Mouse (Mus musculus) splenic B cell, adult 2 months (primary cell): ENCODE measurements around the gene Vrk1.
A peak's percentile ranks its signal among the peaks of the same experiment; 100 is the strongest.

ENCODE experiments used
- DNase-seq: peaks from one replicate; pipeline ENCODE4 v3.0.0-alpha.2; 2011; ENCODE audit warnings: low read depth, low spot score
- H3K27me3 ChIP-seq: 2 replicates; pipeline ENCODE4 v1.6.1; 2012; ENCODE audit warnings: mild to moderate bottlenecking, low read length, moderate library complexity, mixed read lengths; ENCODE audit not compliant: control insufficient read depth, poor library complexity, insufficient read depth, severe bottlenecking
- H3K36me3 ChIP-seq: 2 replicates; pipeline ENCODE4 v1.6.1; 2012; ENCODE audit warnings: mild to moderate bottlenecking, low read length, moderate library complexity, mixed read lengths; ENCODE audit not compliant: control insufficient read depth, poor library complexity, insufficient read depth, severe bottlenecking

The Vrk1 gene

GRCm38 (mm10) chr12:106020063-106020462 lies 10.0 kb downstream of the Vrk1 start:
- no peaks in the 10 kb centered on the region for H3K27me3 ChIP-seq
- H3K36me3 ChIP-seq = no peaks in the 10 kb centered on the region
- DNase-seq = no peak

- DNase-seq = no peak
- H3K36me3 ChIP-seq = no peaks in the 10 kb centered on the region
- H3K27me3 ChIP-seq = no peaks in the 10 kb centered on the region
These were observed 13.6 kb downstream of the Vrk1 start for GRCm38 (mm10) chr12:106023652-106024051.

DNA sequence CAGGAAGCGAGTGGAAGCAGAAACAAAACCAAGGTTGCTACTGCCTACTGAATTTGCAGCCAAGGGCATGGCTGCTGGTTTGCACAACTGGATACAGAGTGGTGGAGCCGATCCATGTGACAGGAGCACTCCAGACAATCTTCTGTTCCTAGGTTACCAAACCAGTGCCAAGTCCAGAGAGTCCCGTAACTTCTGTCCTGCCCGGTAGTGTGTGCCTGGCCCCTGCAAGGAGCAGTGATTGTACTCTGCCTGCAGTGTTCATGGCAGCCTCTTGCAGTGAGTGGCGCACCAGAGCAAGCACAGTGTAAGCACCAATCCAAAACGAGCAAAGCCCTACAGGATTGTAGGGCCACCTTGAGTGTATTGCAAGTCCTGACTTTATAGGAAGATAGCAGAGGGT lies 15.4 kb downstream of the Vrk1 start:
- Histone ChIP-seq H3K27me3 (no peaks in the 10 kb centered on the region), H3K36me3 (no peaks in the 10 kb centered on the region)
- DNase-seq = no peak

- DNase-seq = no peak
- Histone ChIP-seq H3K27me3 (no peaks in the 10 kb centered on the region), H3K36me3 (no peaks in the 10 kb centered on the region)
These were observed 16.5 kb downstream of the Vrk1 start for GRCm38 (mm10) chr12:106026385-106027134.

DNA sequence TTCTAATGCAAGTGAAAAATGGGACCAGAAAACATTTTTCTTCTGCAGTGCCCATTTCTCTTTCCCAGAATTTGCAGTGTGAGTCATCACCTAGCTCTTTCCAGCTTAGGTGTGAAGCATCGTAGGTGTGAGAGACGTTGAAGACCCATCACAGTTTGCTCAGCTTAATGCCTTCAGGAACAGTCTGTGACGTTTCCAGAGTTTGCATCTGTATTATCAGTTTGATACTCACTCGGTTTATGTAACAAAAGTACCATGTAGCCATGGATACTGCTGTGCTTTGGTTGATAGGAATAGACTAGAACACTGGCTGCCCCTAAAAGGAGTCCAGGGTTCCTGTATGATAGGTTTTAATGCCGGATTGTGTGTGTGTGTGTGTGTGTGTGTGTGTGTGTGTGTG lies 17.3 kb downstream of the Vrk1 start:
- no peak for DNase-seq
- Histone ChIP-seq H3K36me3 (no peaks in the 10 kb centered on the region; the same call in 1 of the 2 replicates), H3K27me3 (no peaks in the 10 kb centered on the region)

DNA sequence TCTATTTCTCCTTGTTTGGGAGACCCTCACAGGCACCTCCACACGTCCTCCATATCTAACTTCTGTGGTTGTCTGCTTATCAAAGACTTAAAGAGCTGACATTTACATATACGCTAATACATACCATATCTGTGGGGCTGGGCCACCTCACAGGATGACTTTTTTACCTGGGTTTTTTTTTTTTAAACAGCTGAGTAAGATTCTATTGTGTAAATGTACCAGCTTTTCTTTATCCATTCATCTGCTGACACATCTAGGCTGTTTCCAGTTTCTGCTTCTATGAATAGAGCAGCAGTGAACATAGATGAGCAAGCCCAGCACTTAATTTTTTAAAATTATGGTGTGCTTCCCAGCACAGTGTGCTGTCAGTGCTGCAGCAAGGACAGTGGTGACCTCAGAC lies 19.6 kb downstream of the Vrk1 start:
- H3K36me3 ChIP-seq = no peaks in the 10 kb centered on the region; the same call in 1 of the 2 replicates
- DNase-seq = no peak
- no peaks in the 10 kb centered on the region for H3K27me3 ChIP-seq

- Histone ChIP-seq H3K27me3 (no peaks in the 10 kb centered on the region), H3K36me3 (no peaks in the 10 kb centered on the region; the same call in 1 of the 2 replicates)
- DNase-seq = peak; percentile 46
These were observed 20.2 kb downstream of the Vrk1 start for GRCm38 (mm10) chr12:106030146-106030745.

DNA sequence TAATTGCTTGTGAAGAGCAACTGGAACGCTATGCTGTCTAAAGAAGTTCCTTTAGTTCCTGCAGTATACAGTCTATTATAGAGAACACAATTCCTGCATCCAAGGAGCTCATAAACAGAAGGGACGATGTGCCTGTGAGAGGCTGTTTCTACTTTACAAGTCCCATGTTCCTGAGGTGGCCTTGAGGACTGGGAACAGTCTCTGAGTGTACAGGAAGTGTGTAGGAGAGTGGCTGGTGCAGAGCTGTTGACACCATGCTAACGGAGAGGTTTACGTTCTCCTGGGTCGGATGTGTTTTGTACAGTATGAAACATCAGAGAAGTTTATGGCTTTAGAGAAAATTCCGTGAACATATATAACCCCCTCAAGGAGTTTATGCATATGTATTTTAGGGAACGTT lies 20.8 kb downstream of the Vrk1 start:
- Histone ChIP-seq H3K27me3 (no peaks in the 10 kb centered on the region), H3K36me3 (no peaks in the 10 kb centered on the region; the same call in 1 of the 2 replicates)
- no peak for DNase-seq

GRCm38 (mm10) chr12:106031916-106032315 lies 21.9 kb downstream of the Vrk1 start:
- H3K27me3 ChIP-seq = no peaks in the 10 kb centered on the region
- no peak for DNase-seq
- H3K36me3 ChIP-seq = no peaks in the 10 kb centered on the region; the same call in 1 of the 2 replicates

- DNase-seq = no peak
- no peaks in the 10 kb centered on the region for H3K27me3 ChIP-seq
- no peaks in the 10 kb centered on the region; the same call in 1 of the 2 replicates for H3K36me3 ChIP-seq
These were observed 22.3 kb downstream of the Vrk1 start for GRCm38 (mm10) chr12:106032361-106032760.

DNA sequence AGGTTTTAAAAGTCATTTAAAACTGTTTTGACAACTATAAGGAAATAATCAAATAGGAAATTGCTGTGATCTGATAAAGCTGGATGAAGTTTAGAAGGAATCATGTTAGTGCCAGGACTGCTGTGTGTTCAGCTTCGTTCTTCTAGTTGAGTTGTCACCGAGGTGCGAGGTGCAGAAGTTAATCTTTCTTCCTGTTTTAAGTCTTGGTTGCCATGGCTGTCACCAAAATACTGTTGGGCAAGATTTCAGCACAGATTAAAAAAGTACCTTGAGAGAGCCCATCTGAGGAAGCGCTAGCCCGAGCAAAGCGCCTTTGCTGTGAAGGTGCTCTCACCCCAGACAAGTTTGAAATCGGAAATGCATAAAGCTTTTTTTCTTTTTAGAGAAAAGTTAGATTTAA lies 24.2 kb downstream of the Vrk1 start:
- peak; percentile 64 for DNase-seq
- Histone ChIP-seq H3K36me3 (peaks cover 2% of the 10 kb centered on the region; the same call in 1 of the 2 replicates), H3K27me3 (no peaks in the 10 kb centered on the region)

DNA sequence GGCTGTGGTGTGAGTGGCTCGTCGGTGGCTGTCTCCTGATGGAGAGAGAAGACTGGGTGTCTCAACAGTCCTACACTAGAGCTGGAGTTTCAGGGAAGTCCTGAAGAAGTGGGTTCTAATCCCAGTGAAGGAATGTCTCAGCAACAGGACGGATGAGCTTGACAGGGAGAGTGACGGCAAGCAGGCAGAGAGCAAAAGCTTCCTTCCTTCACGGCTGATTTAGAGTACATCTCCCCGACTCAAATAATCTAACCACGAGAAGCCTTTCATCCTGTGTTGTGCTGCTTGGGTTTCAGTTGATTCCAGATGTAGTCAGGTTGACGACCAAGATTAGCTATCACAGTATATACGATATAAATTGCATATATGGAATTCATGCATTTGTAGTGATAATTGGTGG lies 24.7 kb downstream of the Vrk1 start:
- no peak for DNase-seq
- no peaks in the 10 kb centered on the region for H3K27me3 ChIP-seq
- peaks cover 2% of the 10 kb centered on the region; the same call in 1 of the 2 replicates for H3K36me3 ChIP-seq

DNA sequence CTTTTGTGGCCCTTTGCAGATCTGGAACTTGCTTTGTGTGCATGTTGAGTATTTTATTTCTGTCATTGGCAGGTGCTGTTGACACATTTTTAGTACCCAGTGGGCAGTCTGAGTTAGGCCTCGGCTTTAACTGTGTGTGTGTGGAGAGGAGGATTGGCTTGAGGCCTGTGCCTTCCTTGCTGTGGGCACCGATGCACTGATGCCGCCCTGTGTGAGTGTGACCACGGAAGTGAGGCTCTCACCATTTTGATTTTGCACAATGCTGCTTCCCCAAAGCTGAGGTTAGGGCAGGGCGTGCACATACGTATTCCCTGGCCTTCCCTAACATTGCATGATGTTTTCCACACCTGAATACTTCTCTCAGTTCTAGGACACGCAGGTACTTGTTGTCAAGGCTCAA lies 30.2 kb downstream of the Vrk1 start:
- Histone ChIP-seq H3K27me3 (no peaks in the 10 kb centered on the region), H3K36me3 (peaks cover 4% of the 10 kb centered on the region)
- no peak for DNase-seq

DNA sequence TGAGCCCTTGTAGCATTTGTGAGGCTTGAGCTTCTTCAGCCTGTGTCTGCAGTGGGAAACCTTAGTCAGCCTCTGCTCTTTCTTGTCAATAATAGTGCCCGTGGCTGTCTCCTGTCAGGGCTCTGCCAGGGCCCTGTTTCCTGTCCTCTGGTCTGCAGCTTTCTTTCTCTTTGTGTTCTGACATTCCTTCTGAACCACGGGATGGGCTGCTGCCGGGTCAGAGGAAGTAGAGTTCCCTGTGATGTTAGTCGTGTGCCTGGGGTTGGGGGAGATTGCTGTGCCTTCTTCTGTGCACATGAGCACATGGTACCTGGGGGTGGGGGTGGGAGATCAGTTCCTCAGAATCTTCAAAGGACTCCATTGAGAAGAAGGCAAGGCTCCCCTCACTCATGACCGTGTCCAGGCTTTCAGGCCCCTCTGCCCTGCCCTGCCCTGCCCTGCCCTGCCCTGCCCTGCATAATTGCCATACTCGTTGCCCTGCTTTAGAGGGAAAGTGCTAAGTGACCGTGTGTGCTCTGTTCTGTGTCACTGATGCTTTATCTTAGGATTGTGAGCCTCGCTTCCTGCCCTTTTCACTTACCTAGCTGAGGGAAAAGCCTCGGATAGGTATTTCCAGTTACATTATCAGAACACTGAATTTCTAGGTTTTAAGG lies 36.2 kb downstream of the Vrk1 start:
- Histone ChIP-seq H3K36me3 (peaks cover 6% of the 10 kb centered on the region; the same call in 1 of the 2 replicates), H3K27me3 (no peaks in the 10 kb centered on the region)
- DNase-seq = no peak

GRCm38 (mm10) chr12:106052271-106052670 lies 42.2 kb downstream of the Vrk1 start:
- no peak for DNase-seq
- peaks cover 8% of the 10 kb centered on the region; the same call in 1 of the 2 replicates for H3K36me3 ChIP-seq
- H3K27me3 ChIP-seq = no peaks in the 10 kb centered on the region
